Comparison of ENCODE assay signal across 20 mouse cellular contexts in genomic region chr9:103072926-103073515, GRCm38 (mm10). TPM values are rescaled to one million over a fixed set of nuclear protein-coding genes. Genes with fewer than 3 reads are reported as not detected.
DNase-seq lines count a peak whose midpoint lies in the region; ATAC-seq lines count a peak whose summit lies in the region.
"Had no signal": no experiment of that assay in that cellular context is flagged by ENCODE, and none has a peak within 500 bp of the region (broad histone marks: within the 10 kb centered on the region; RNA-seq: fewer than 3 reads in every experiment).

No protein-coding gene starts in this region.

- WGBS in forebrain, embryonic 12.5 days: 95% methylated on average over 11 of the region's 11 CpGs

- H3K9me3 ChIP-seq in forebrain, embryonic 12.5 days: no peaks in the 10 kb centered on the region
- H3K9me3 ChIP-seq: forebrain, embryonic 10.5 days; hindbrain, embryonic 15.5 days; limb, embryonic 15.5 days; liver, embryonic 15.5 days; midbrain, embryonic 10.5 days had no signal

- peak; percentile 5 for DNase-seq in cerebellum, adult 9-10 months
- no peak for DNase-seq in cerebellum, adult 18-20 months
- DNase-seq in 3134 (ENCODE audit: extremely low read depth, insufficient read length, low spot score) (peak; percentile 89), adipocyte (ENCODE audit: low spot score) (peak; percentile 51)
- DNase-seq in adrenal gland, postnatal 36 days: peak; percentile 66 to 73
- no peak for DNase-seq in left cerebral cortex, adult 8-10 months (ENCODE audit: low spot score in 2 of 2)
- no peak for DNase-seq in urinary bladder, postnatal 36 days (ENCODE audit: low spot score in 2 of 2)
- DNase-seq: cerebellum, adult 11 months; gastrocnemius, postnatal 10 days; heart, postnatal 4 days; right cerebral cortex, postnatal 4 days had no signal

- no peaks in the 10 kb centered on the region for H3K27me3 ChIP-seq in forebrain, embryonic 12.5 days
- H3K27me3 ChIP-seq: hindbrain, embryonic 15.5 days; limb, embryonic 15.5 days; liver, embryonic 15.5 days had no signal

- no peak for ATAC-seq in forebrain, embryonic 12.5 days (ENCODE audit: low FRiP score)
- ATAC-seq: intestine, postnatal 0 days had no signal

- H3K9ac ChIP-seq in forebrain, embryonic 12.5 days: no peak overlapping the region
- H3K9ac ChIP-seq: hindbrain, embryonic 15.5 days; limb, embryonic 15.5 days; liver, embryonic 15.5 days had no signal

- H3K36me3 ChIP-seq in forebrain, embryonic 12.5 days (replicated peaks): no peaks in the 10 kb centered on the region
- H3K36me3 ChIP-seq: forebrain, embryonic 10.5 days; hindbrain, embryonic 15.5 days; limb, embryonic 15.5 days; liver, embryonic 15.5 days; midbrain, embryonic 10.5 days had no signal

- H3K4me1 ChIP-seq in forebrain, embryonic 12.5 days: no peaks in the 10 kb centered on the region
- H3K4me1 ChIP-seq: forebrain, embryonic 10.5 days; hindbrain, embryonic 15.5 days; liver, embryonic 15.5 days; midbrain, embryonic 10.5 days had no signal

- no peak overlapping the region for H3K4me2 ChIP-seq in forebrain, embryonic 12.5 days
- H3K4me2 ChIP-seq: hindbrain, embryonic 15.5 days; limb, embryonic 15.5 days; liver, embryonic 15.5 days had no signal

- H3K4me3 ChIP-seq in forebrain, embryonic 12.5 days (replicated peaks): no peak overlapping the region
- H3K4me3 ChIP-seq: forebrain, embryonic 10.5 days; heart, adult 2 months; hindbrain, embryonic 15.5 days; limb, embryonic 15.5 days; liver, embryonic 15.5 days; midbrain, embryonic 10.5 days had no signal

- H3K27ac ChIP-seq in forebrain, embryonic 12.5 days: no peak overlapping the region
- H3K27ac ChIP-seq: forebrain, embryonic 10.5 days; heart, adult 2 months; hindbrain, embryonic 15.5 days; limb, embryonic 15.5 days; liver, embryonic 15.5 days; macrophage; midbrain, embryonic 10.5 days had no signal

RNA-seq across cellular contexts. Expression of gene Rab6b, which starts 38.6 kb away (rescaled TPM):
- 1 to 10 TPM; 2.8 to 3.0 TPM for total RNA-seq in adrenal gland, postnatal 36 days (2021)
- polyA plus RNA-seq in forebrain, embryonic 12.5 days (2016; fragmentation: Nextera tagmentation; extraction: Ambion mirVana): 35.8 and 41.8 TPM in 2 replicates
- 100 to 1,000 TPM; 503 to 577 (median 528) TPM for total RNA-seq in left cerebral cortex, adult 8-10 months (2022)

Comparison
In these comparisons a context has a peak if more than half of its experiments do, and no peak if none do; other contexts are left out.
1. DNase-seq: peak in cerebellum, adult 9-10 months (single experiment), 3134 (single experiment), adipocyte (single experiment) and adrenal gland, postnatal 36 days (2 of 2); none in cerebellum, adult 18-20 months (0 of 2), left cerebral cortex, adult 8-10 months (0 of 2) and urinary bladder, postnatal 36 days (0 of 2).
2. RNA of gene Rab6b, which starts 38.6 kb away (total RNA-seq): 503 to 577 TPM in left cerebral cortex, adult 8-10 months; 2.8 to 3.0 TPM in adrenal gland, postnatal 36 days; every median in the first group is over 100 times any median in the second.